Mouse (Mus musculus) E14TG2a.4 (cell line): ENCODE results near the gene Rab8a.

ENCODE experiments used
- CTCF ChIP-seq: conservative IDR thresholded peaks from 2 replicates; pipeline ENCODE4 v1.5.1; 2014; ENCODE audit warnings: low read length
- NANOG ChIP-seq: IDR thresholded peaks from 2 replicates; pipeline ENCODE4 v1.6.1; 2014; ENCODE audit warnings: borderline replicate concordance, low read length, mixed read lengths
- POU5F1 ChIP-seq: IDR thresholded peaks from 2 replicates; pipeline ENCODE4 v1.6.1; 2014; ENCODE audit warnings: low read length, borderline replicate concordance

DNA sequence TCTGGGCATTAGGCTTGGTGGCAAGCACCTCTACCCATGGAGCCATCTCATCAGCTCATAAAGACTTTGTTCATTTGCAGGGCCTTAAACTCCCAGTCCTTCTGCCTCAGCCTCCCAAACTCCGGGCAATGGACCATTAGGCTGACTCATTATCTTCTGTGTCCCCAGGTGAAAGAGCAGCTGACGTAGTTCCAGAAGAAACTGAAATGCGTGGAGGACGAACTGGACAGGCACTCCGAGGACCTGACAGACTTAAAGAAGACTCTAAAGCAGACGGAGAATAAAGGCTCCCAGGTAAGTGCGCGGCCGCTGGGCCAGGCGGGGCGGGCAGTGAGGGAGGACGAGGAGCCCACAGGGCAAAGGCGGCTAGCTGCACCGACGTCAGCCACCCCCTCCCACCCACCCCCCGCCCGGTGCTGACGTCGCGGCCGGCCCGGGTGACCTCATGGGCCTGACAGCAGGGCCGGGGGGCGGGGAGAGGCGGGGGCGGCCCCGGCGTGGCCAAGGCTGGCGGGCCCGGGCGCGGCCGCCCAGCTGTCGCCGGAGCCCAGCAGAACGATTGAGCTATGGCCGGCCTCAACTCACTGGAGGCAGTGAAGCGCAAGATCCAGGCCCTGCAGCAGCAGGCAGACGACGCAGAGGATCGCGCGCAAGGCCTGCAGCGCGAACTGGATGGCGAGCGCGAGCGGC lies 26.1 kb upstream of the Rab8a start, which contains the start of gene Tpm4:
- no peak for TF ChIP-seq CTCF
- TF ChIP-seq NANOG, result no peak
- TF ChIP-seq POU5F1, result no peak
